Comparison of ENCODE assay signal across 11 mouse cellular contexts in the genomic region with DNA sequence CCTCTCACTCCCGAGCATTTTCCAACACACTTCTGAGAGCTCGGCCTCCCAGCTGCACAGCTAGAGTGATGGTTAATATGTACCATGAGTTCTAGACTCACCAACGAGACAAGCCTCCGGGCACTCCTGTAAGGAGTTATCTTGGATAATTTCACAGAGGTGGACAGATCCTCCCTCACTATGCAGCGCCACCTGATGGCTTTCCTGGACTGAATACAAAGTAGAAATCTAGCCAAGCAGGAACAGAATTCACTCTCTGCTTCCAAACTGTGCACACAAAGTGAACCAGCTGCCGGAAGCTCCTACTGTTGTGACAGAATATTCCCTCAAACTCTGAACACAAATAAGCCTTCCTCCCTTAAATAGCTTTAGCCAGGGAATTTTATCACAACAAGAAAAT.
DNase-seq lines count a peak whose midpoint lies in the region; ATAC-seq lines count a peak whose summit lies in the region.
"Had no signal": no experiment of that assay in that cellular context is flagged by ENCODE, and none has a peak within 500 bp of the region (broad histone marks: within the 10 kb centered on the region; RNA-seq: fewer than 3 reads in every experiment).

No protein-coding gene starts in this region.

- no peak for ATAC-seq in kidney, embryonic 16.5 days (ENCODE audit: low FRiP score, low TSS enrichment)
- no peak for ATAC-seq in hindbrain, embryonic 13.5 days (ENCODE audit: low FRiP score)
- no peak for ATAC-seq in midbrain, embryonic 15.5 days (replicated peaks)
- ATAC-seq: forebrain, embryonic 14.5 days had no signal

- WGBS in kidney, embryonic 16.5 days: 66% methylated on average over 6 of the region's 6 CpGs
- WGBS in hindbrain, embryonic 13.5 days: 82% methylated on average over 6 of the region's 6 CpGs
- 79% methylated on average over 6 of the region's 6 CpGs for WGBS in midbrain, embryonic 15.5 days

- H3K27ac ChIP-seq in kidney, embryonic 16.5 days (ENCODE audit: low read length): no peak overlapping the region
- no peak overlapping the region for H3K27ac ChIP-seq in hindbrain, embryonic 13.5 days
- no peak overlapping the region for H3K27ac ChIP-seq in midbrain, embryonic 15.5 days
- H3K27ac ChIP-seq: macrophage had no signal

- peaks cover 4% of the 10 kb centered on the region; the same call in 1 of the 2 replicates for H3K4me1 ChIP-seq in kidney, embryonic 16.5 days (ENCODE audit: insufficient read depth, low read length)
- H3K4me1 ChIP-seq in hindbrain, embryonic 13.5 days (replicated peaks): no peaks in the 10 kb centered on the region
- no peaks in the 10 kb centered on the region for H3K4me1 ChIP-seq in midbrain, embryonic 15.5 days

- H3K36me3 ChIP-seq in kidney, embryonic 16.5 days (ENCODE audit: insufficient read depth, low read length): no peaks in the 10 kb centered on the region
- H3K36me3 ChIP-seq in hindbrain, embryonic 13.5 days: no peaks in the 10 kb centered on the region
- no peaks in the 10 kb centered on the region for H3K36me3 ChIP-seq in midbrain, embryonic 15.5 days (replicated peaks)

- peak; percentile 6 for DNase-seq in kidney, adult 11 months
- peak; percentile 44 for DNase-seq in testis, postnatal 10 days (ENCODE audit: low spot score)
- no peak for DNase-seq in testis, postnatal 14 days (ENCODE audit: low spot score)
- DNase-seq in cerebellum, adult 9-11 months: peak; percentile 80
- DNase-seq in gastrocnemius, postnatal 25 days: no peak

- H3K4me2 ChIP-seq in kidney, embryonic 16.5 days (replicated peaks; ENCODE audit: low read depth, low read length): no peak overlapping the region
- no peak overlapping the region for H3K4me2 ChIP-seq in hindbrain, embryonic 13.5 days
- H3K4me2 ChIP-seq in midbrain, embryonic 15.5 days: no peak overlapping the region
- H3K4me2 ChIP-seq: heart, embryonic 11.5 days had no signal

- no peaks in the 10 kb centered on the region for H3K9me3 ChIP-seq in kidney, embryonic 16.5 days (ENCODE audit: low read length)
- no peaks in the 10 kb centered on the region for H3K9me3 ChIP-seq in hindbrain, embryonic 13.5 days
- no peaks in the 10 kb centered on the region for H3K9me3 ChIP-seq in midbrain, embryonic 15.5 days

- H3K9ac ChIP-seq in kidney, embryonic 16.5 days (replicated peaks; ENCODE audit: low read length): no peak overlapping the region
- no peak overlapping the region for H3K9ac ChIP-seq in hindbrain, embryonic 13.5 days
- H3K9ac ChIP-seq in midbrain, embryonic 15.5 days: no peak overlapping the region

- no peak overlapping the region for H3K4me3 ChIP-seq in kidney, embryonic 16.5 days (ENCODE audit: low read length)
- no peak overlapping the region for H3K4me3 ChIP-seq in hindbrain, embryonic 13.5 days
- no peak overlapping the region for H3K4me3 ChIP-seq in midbrain, embryonic 15.5 days

- H3K27me3 ChIP-seq in kidney, embryonic 16.5 days (ENCODE audit: insufficient read depth, low read length): no peaks in the 10 kb centered on the region
- H3K27me3 ChIP-seq in hindbrain, embryonic 13.5 days: no peaks in the 10 kb centered on the region
- no peaks in the 10 kb centered on the region for H3K27me3 ChIP-seq in midbrain, embryonic 15.5 days (replicated peaks)

Comparison
In these comparisons a context has a peak if more than half of its experiments do, and no peak if none do; other contexts are left out.
1. DNase-seq: peak in kidney, adult 11 months (single experiment), testis, postnatal 10 days (single experiment) and cerebellum, adult 9-11 months (single experiment); none in testis, postnatal 14 days (single experiment) and gastrocnemius, postnatal 25 days (single experiment).